Mouse (Mus musculus) midbrain, embryonic 12.5 days (tissue): Measurements from ENCODE around the gene 2210017I01Rik. TPM values are rescaled to one million over a fixed set of nuclear protein-coding genes. Genes with fewer than 3 reads are reported as not detected.

Experiments used
- ATAC-seq: fragments of 200-750 bp; cut with Nextera tagmentation; 2 replicates; pipeline ENCODE4 v1.8.0; 2017; ENCODE audit warnings: low read depth, moderate TSS enrichment, moderate library complexity; ENCODE audit not compliant: low FRiP score
- H3K27ac ChIP-seq: fragments of 300-500 bp; sonication (generic); replicated peaks from 2 replicates; pipeline ENCODE4 v1.5.1; 2016; ENCODE audit warnings: mild to moderate bottlenecking
- H3K27me3 ChIP-seq: fragments of 300-500 bp; sonication (generic); 2 replicates; pipeline ENCODE4 v1.6.1; 2016; ENCODE audit warnings: mild to moderate bottlenecking
- H3K36me3 ChIP-seq: fragments of 300-500 bp; sonication (generic); 2 replicates; pipeline ENCODE4 v1.6.1; 2016
- H3K4me1 ChIP-seq: fragments of 300-500 bp; sonication (generic); 2 replicates; pipeline ENCODE4 v1.6.1; 2016
- H3K4me2 ChIP-seq: fragments of 300-500 bp; sonication (generic); replicated peaks from 2 replicates; pipeline ENCODE4 v1.6.1; 2016; ENCODE audit warnings: mild to moderate bottlenecking, moderate library complexity
- H3K4me3 ChIP-seq: fragments of 300-500 bp; sonication (generic); 2 replicates; pipeline ENCODE4 v1.5.1; 2016; ENCODE audit warnings: mild to moderate bottlenecking
- H3K9ac ChIP-seq: fragments of 300-500 bp; sonication (generic); replicated peaks from 2 replicates; pipeline ENCODE4 v1.6.1; 2016; ENCODE audit warnings: mild to moderate bottlenecking, moderate library complexity
- H3K9me3 ChIP-seq: fragments of 300-500 bp; sonication (generic); 2 replicates; pipeline ENCODE4 v1.6.1; 2016; ENCODE audit warnings: mild to moderate bottlenecking
- WGBS: fragments of 180-500 bp; shearing (Covaris S2); methylation state at CpG from one replicate; pipeline ENCODE4 v1.1.7; 2016; 5-methylcytosine and 5-hydroxymethylcytosine counted together
- polyA plus RNA-seq: library from polyadenylated mRNA; unstranded; fragments of >200 nt; fragmentation: Nextera tagmentation; extraction: Ambion mirVana; gene quantifications from 2 replicates; pipeline ENCODE4 v1.2.1, GENCODE M21; 2016

The 2210017I01Rik gene
- polyA plus RNA-seq: not detected in 2 replicates

- ATAC-seq: no peak
- Histone ChIP-seq H3K9ac (no peak within 1 kb of the TSS), H3K9me3 (no peaks in the 10 kb centered on the region), H3K36me3 (no peaks in the 10 kb centered on the region), H3K4me3 (no peak within 1 kb of the TSS), H3K27me3 (no peaks in the 10 kb centered on the region), H3K27ac (no peak within 1 kb of the TSS), H3K4me2 (no peak within 1 kb of the TSS), H3K4me1 (no peaks in the 10 kb centered on the region)
Observed at GRCm38 (mm10) chr3:92607392-92607791, at the start of gene 2210017I01Rik. TSS of gene 2210017I01Rik (minus strand) at chr3:92607492.

- Histone ChIP-seq H3K27me3 (no peaks in the 10 kb centered on the region), H3K4me3 (no peak within 1 kb of the TSS), H3K27ac (no peak within 1 kb of the TSS), H3K36me3 (no peaks in the 10 kb centered on the region), H3K4me2 (no peak within 1 kb of the TSS), H3K9me3 (no peaks in the 10 kb centered on the region), H3K9ac (no peak within 1 kb of the TSS), H3K4me1 (no peaks in the 10 kb centered on the region)
- ATAC-seq: no peak
Observed at GRCm38 (mm10) chr3:92656826-92657225, 49.5 kb upstream of the 2210017I01Rik start, which contains the start of gene Lce1b. TSS of gene Lce1b (minus strand) at chr3:92656926.

- Histone ChIP-seq H3K4me2 (no peak within 1 kb of the TSS), H3K9me3 (no peaks in the 10 kb centered on the region), H3K4me1 (no peaks in the 10 kb centered on the region), H3K27ac (no peak within 1 kb of the TSS), H3K4me3 (no peak within 1 kb of the TSS), H3K9ac (no peak within 1 kb of the TSS), H3K36me3 (no peaks in the 10 kb centered on the region), H3K27me3 (no peaks in the 10 kb centered on the region)
- WGBS: 86% methylated on average over 1 of the region's 1 CpGs
- ATAC-seq: no peak
Observed at GRCm38 (mm10) chr3:92648207-92648606, 40.9 kb upstream of the 2210017I01Rik start, which contains the start of gene Lce1a1. TSS of gene Lce1a1 (minus strand) at chr3:92648307.

- ATAC-seq: no peak
- no peak overlapping the region for H3K27ac ChIP-seq
- H3K27me3 ChIP-seq: no peaks in the 10 kb centered on the region
- 91% methylated on average over 15 of the region's 15 CpGs for WGBS
- H3K4me3 ChIP-seq: no peak overlapping the region
- H3K4me1 ChIP-seq: no peaks in the 10 kb centered on the region; the same call in 1 of the 2 replicates
- H3K4me2 ChIP-seq: no peak overlapping the region
- H3K9ac ChIP-seq: no peak overlapping the region
- no peaks in the 10 kb centered on the region for H3K9me3 ChIP-seq
- no peaks in the 10 kb centered on the region for H3K36me3 ChIP-seq
Observed at GRCm38 (mm10) chr3:92639854-92640253, 32.6 kb upstream of the 2210017I01Rik start.

- Histone ChIP-seq H3K36me3 (no peaks in the 10 kb centered on the region), H3K27me3 (no peaks in the 10 kb centered on the region), H3K4me2 (no peak overlapping the region), H3K4me1 (no peaks in the 10 kb centered on the region; the same call in 1 of the 2 replicates), H3K27ac (no peak overlapping the region), H3K9ac (no peak overlapping the region), H3K9me3 (no peaks in the 10 kb centered on the region), H3K4me3 (no peak overlapping the region)
- ATAC-seq: no peak
- 78% methylated on average over 3 of the region's 3 CpGs for WGBS
Observed at GRCm38 (mm10) chr3:92638653-92638991, 31.3 kb upstream of the 2210017I01Rik start.

GRCm38 (mm10) chr3:92637745-92638652 is 30.7 kb upstream of the 2210017I01Rik start:
- no peak overlapping the region for H3K4me2 ChIP-seq
- H3K9me3 ChIP-seq: no peaks in the 10 kb centered on the region
- H3K9ac ChIP-seq: no peak overlapping the region
- no peaks in the 10 kb centered on the region for H3K36me3 ChIP-seq
- H3K27me3 ChIP-seq: no peaks in the 10 kb centered on the region
- H3K4me3 ChIP-seq: no peak overlapping the region
- H3K4me1 ChIP-seq: no peaks in the 10 kb centered on the region; the same call in 1 of the 2 replicates
- no peak overlapping the region for H3K27ac ChIP-seq
- 50% methylated on average over 1 of the region's 1 CpGs for WGBS
- peak; percentile 68; the same call in 1 of the 2 replicates for ATAC-seq

GRCm38 (mm10) chr3:92621560-92621959 is 14.3 kb upstream of the 2210017I01Rik start, which contains the start of gene Lce6a:
TSS of gene Lce6a (minus strand) at chr3:92621660.
- no peaks in the 10 kb centered on the region for H3K9me3 ChIP-seq
- no peaks in the 10 kb centered on the region for H3K36me3 ChIP-seq
- H3K4me3 ChIP-seq: no peak within 1 kb of the TSS
- H3K4me1 ChIP-seq: no peaks in the 10 kb centered on the region
- H3K27ac ChIP-seq: no peak within 1 kb of the TSS
- 84% methylated on average over 2 of the region's 2 CpGs for WGBS
- H3K27me3 ChIP-seq: no peaks in the 10 kb centered on the region
- no peak within 1 kb of the TSS for H3K4me2 ChIP-seq
- no peak within 1 kb of the TSS for H3K9ac ChIP-seq
- no peak for ATAC-seq

GRCm38 (mm10) chr3:92609804-92610203 is 2.5 kb upstream of the 2210017I01Rik start:
- Histone ChIP-seq H3K9me3 (no peaks in the 10 kb centered on the region), H3K9ac (no peak overlapping the region), H3K4me2 (no peak overlapping the region), H3K27ac (no peak overlapping the region), H3K4me1 (no peaks in the 10 kb centered on the region), H3K4me3 (no peak overlapping the region), H3K36me3 (no peaks in the 10 kb centered on the region), H3K27me3 (no peaks in the 10 kb centered on the region)
- WGBS: 50% methylated on average over 1 of the region's 1 CpGs
- ATAC-seq: no peak

GRCm38 (mm10) chr3:92602169-92602568 is 5.1 kb downstream of the 2210017I01Rik start:
- no peaks in the 10 kb centered on the region for H3K36me3 ChIP-seq
- H3K27ac ChIP-seq: no peak overlapping the region
- no peak overlapping the region for H3K9ac ChIP-seq
- ATAC-seq: no peak
- H3K27me3 ChIP-seq: no peaks in the 10 kb centered on the region
- no peak overlapping the region for H3K4me2 ChIP-seq
- H3K9me3 ChIP-seq: no peaks in the 10 kb centered on the region
- WGBS: 49% methylated on average over 1 of the region's 1 CpGs
- no peak overlapping the region for H3K4me3 ChIP-seq
- H3K4me1 ChIP-seq: no peaks in the 10 kb centered on the region

- Histone ChIP-seq H3K4me1 (no peaks in the 10 kb centered on the region), H3K9ac (no peak overlapping the region), H3K36me3 (no peaks in the 10 kb centered on the region), H3K27me3 (no peaks in the 10 kb centered on the region), H3K27ac (no peak overlapping the region), H3K4me3 (no peak overlapping the region), H3K4me2 (no peak overlapping the region), H3K9me3 (no peaks in the 10 kb centered on the region)
- ATAC-seq: no peak
- 63% methylated on average over 1 of the region's 1 CpGs for WGBS
Observed at GRCm38 (mm10) chr3:92600456-92600855, 6.8 kb downstream of the 2210017I01Rik start.

GRCm38 (mm10) chr3:92599973-92600372 is 7.3 kb downstream of the 2210017I01Rik start:
- H3K9me3 ChIP-seq: no peaks in the 10 kb centered on the region
- no peaks in the 10 kb centered on the region for H3K36me3 ChIP-seq
- no peak for ATAC-seq
- no peak overlapping the region for H3K27ac ChIP-seq
- no peaks in the 10 kb centered on the region for H3K27me3 ChIP-seq
- H3K9ac ChIP-seq: no peak overlapping the region
- no peak overlapping the region for H3K4me3 ChIP-seq
- no peaks in the 10 kb centered on the region for H3K4me1 ChIP-seq
- H3K4me2 ChIP-seq: no peak overlapping the region

- no peaks in the 10 kb centered on the region for H3K9me3 ChIP-seq
- ATAC-seq: no peak
- no peaks in the 10 kb centered on the region for H3K27me3 ChIP-seq
- H3K4me1 ChIP-seq: no peaks in the 10 kb centered on the region
- no peak overlapping the region for H3K4me2 ChIP-seq
- H3K27ac ChIP-seq: no peak overlapping the region
- H3K36me3 ChIP-seq: no peaks in the 10 kb centered on the region
- WGBS: 81% methylated on average over 2 of the region's 2 CpGs
- no peak overlapping the region for H3K4me3 ChIP-seq
- H3K9ac ChIP-seq: no peak overlapping the region
Observed at GRCm38 (mm10) chr3:92598429-92598828, 8.9 kb downstream of the 2210017I01Rik start.
